Mouse (Mus musculus) lung, embryonic 15.5 days (tissue): ENCODE data around the gene Prrx1. TPM values are rescaled to one million over a fixed set of nuclear protein-coding genes. Genes with fewer than 3 reads are reported as not detected.

Experiments used
- ATAC-seq: fragments of 200-750 bp; cut with Nextera tagmentation; 2 replicates; pipeline ENCODE4 v1.8.0; 2017; ENCODE audit warnings: moderate number of reproducible peaks, borderline replicate concordance; ENCODE audit not compliant: low FRiP score, low TSS enrichment; ENCODE audit errors: extremely low read depth
- H3K27ac ChIP-seq: fragments of 300-500 bp; sonication (generic); 2 replicates; pipeline ENCODE4 v1.5.1; 2015; ENCODE audit warnings: moderate library complexity, mild to moderate bottlenecking, inconsistent platforms
- H3K27me3 ChIP-seq: fragments of 300-500 bp; sonication (generic); 2 replicates; pipeline ENCODE4 v1.6.1; 2015; ENCODE audit warnings: inconsistent platforms
- H3K36me3 ChIP-seq: fragments of 300-500 bp; sonication (generic); 2 replicates; pipeline ENCODE4 v1.6.1; 2015; ENCODE audit warnings: inconsistent platforms
- H3K4me1 ChIP-seq: fragments of 300-500 bp; sonication (generic); 2 replicates; pipeline ENCODE4 v1.6.1; 2015; ENCODE audit warnings: inconsistent platforms
- H3K4me2 ChIP-seq: fragments of 300-500 bp; sonication (generic); 2 replicates; pipeline ENCODE4 v1.6.1; 2015; ENCODE audit warnings: inconsistent platforms, mild to moderate bottlenecking, moderate library complexity
- H3K4me3 ChIP-seq: fragments of 300-500 bp; sonication (generic); 2 replicates; pipeline ENCODE4 v1.5.1; 2015; ENCODE audit warnings: mild to moderate bottlenecking, inconsistent platforms
- H3K9ac ChIP-seq: fragments of 300-500 bp; sonication (generic); 2 replicates; pipeline ENCODE4 v1.6.1; 2015; ENCODE audit warnings: inconsistent platforms
- H3K9me3 ChIP-seq: fragments of 300-500 bp; sonication (generic); 2 replicates; pipeline ENCODE4 v1.6.1; 2016; ENCODE audit warnings: inconsistent platforms
- WGBS: fragments of 180-500 bp; shearing (Covaris S2); methylation state at CpG from one replicate; pipeline ENCODE4 v1.1.7; 2015; 5-methylcytosine and 5-hydroxymethylcytosine counted together
- polyA plus RNA-seq: library from polyadenylated mRNA; unstranded; fragments of >200 nt; fragmentation: Nextera tagmentation; extraction: Ambion mirVana; gene quantifications from 2 replicates; pipeline ENCODE4 v1.2.1, GENCODE M21; 2015

Prrx1 gene
- polyA plus RNA-seq, 1 experiment from 2014 or later = 10.6 TPM

DNA sequence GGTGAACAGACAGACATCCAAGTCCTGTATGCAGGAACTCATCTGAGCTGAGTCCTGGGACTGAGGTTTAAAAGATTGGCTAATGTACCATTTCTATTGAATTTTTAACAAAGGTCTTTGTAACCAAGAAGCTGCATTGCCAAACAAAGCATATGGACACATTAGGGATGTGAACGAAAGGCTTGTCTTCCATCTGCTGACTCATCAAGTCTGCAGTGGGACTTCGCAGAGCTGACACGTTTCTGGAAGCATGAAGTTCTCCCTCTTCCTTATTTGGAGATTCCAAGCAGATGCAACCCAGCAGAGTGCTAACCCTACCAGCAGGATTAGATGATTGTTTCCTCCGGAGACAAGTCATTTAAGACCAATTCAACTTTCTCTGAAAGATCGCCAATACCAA lies 61.2 kb downstream of the Prrx1 start:
- no peak overlapping the region for H3K4me3 ChIP-seq
- H3K4me2 ChIP-seq = no peak overlapping the region
- no peak overlapping the region for H3K9ac ChIP-seq
- H3K4me1 ChIP-seq = no peaks in the 10 kb centered on the region
- no peaks in the 10 kb centered on the region for H3K27me3 ChIP-seq
- H3K9me3 ChIP-seq = no peaks in the 10 kb centered on the region
- no peaks in the 10 kb centered on the region for H3K36me3 ChIP-seq
- no peak for ATAC-seq
- WGBS = 64% methylated on average over 5 of the region's 5 CpGs
- H3K27ac ChIP-seq = no peak overlapping the region

DNA sequence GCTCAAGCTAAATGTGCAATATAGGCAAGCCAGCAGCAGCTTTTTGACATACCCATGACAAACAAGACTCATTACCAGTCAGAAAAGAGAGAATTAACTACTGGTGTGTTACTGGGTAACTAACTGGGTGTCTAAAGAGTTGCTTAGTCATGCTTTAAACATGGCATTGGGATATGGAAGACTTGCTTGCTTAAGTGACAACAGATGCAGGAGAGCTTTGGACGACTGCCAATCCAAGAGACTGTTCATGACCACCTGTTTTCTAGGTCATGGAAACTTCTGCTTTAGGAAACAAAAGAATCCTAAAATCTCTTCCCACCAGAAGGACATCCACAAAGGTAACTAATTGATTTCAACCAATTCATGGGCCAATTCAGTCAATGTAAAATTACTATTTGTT lies 61.7 kb downstream of the Prrx1 start:
- WGBS = 65% methylated on average over 1 of the region's 1 CpGs
- H3K27me3 ChIP-seq = no peaks in the 10 kb centered on the region
- no peaks in the 10 kb centered on the region for H3K4me1 ChIP-seq
- ATAC-seq = no peak
- H3K9ac ChIP-seq = no peak overlapping the region
- H3K9me3 ChIP-seq = no peaks in the 10 kb centered on the region
- no peak overlapping the region for H3K4me3 ChIP-seq
- no peak overlapping the region for H3K4me2 ChIP-seq
- no peak overlapping the region for H3K27ac ChIP-seq
- H3K36me3 ChIP-seq = no peaks in the 10 kb centered on the region

DNA sequence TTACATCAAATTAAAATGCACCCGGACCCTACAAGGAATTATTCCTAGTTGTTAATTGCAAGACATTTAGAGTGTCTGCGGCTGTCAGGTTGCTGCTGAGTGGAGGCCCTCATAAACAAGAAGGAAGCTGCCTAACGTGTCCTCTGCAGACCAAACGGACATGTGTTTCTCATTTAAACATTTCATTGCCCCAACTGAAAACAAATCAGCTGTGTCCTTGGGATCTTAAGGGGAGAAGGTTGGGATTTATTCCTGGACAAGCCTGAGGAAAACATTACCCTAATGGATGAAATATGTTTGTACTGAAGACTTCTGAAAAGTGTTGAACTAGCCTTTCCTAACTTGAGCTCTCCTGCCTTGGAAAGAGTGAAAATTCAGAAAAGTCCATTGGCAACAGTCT lies 74.6 kb downstream of the Prrx1 start:
- no peak overlapping the region for H3K27ac ChIP-seq

DNA sequence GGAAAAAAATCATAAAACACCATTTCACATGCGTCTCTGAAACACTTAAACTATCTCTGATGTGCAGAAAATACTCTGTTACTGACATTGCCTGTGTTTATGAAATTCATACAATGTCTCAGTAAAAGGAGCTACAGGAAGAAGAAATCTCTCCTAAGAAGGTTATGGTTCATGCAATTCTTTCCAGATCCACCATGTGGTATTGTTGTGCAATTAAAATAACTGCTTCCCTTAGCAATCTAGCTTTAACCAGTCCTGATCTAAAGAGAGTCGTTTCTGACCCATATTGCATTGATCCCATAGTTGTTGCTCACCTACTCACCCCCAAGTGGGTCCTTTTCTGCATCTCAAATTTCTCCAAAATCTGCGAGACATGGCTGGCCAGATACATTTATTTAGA lies 82.3 kb downstream of the Prrx1 start:
- 61% methylated on average over 3 of the region's 3 CpGs for WGBS

More for the DNA sequence above, 74.6 kb downstream of the Prrx1 start:
- Histone ChIP-seq H3K4me2 (no peak overlapping the region), H3K27me3 (no peaks in the 10 kb centered on the region), H3K9ac (no peak overlapping the region), H3K36me3 (no peaks in the 10 kb centered on the region), H3K9me3 (no peaks in the 10 kb centered on the region), H3K4me3 (no peak overlapping the region), H3K4me1 (no peaks in the 10 kb centered on the region)
- ATAC-seq = no peak
- WGBS = 70% methylated on average over 4 of the region's 4 CpGs

DNA sequence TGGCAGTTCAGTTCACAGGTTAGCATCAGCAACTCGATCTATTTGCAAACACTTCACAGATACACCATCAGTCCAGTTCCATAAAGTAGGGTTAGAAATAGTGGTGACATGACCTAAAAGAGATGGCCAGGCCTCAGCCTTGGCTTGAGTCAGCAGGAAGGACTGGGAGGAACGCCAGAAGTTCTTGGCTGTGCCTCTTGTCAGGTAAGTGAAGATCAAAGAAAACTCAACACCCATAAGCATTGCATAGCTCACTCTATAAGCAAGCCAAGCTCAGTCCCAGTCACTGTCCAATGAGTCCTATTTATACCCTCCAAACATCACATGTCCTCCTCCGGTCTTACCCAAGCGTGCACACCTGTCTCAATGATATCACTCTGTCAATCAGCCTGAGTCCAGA lies 87.2 kb downstream of the Prrx1 start:
- H3K27me3 ChIP-seq = no peaks in the 10 kb centered on the region
- no peak for ATAC-seq
- WGBS = 75% methylated on average over 4 of the region's 4 CpGs
- no peak overlapping the region for H3K9ac ChIP-seq
- no peaks in the 10 kb centered on the region for H3K4me1 ChIP-seq
- no peak overlapping the region for H3K27ac ChIP-seq
- H3K4me3 ChIP-seq = no peak overlapping the region
- no peak overlapping the region for H3K4me2 ChIP-seq
- no peaks in the 10 kb centered on the region for H3K36me3 ChIP-seq
- H3K9me3 ChIP-seq = no peaks in the 10 kb centered on the region

More for the DNA sequence above, 82.3 kb downstream of the Prrx1 start:
- H3K27ac ChIP-seq = no peak overlapping the region
- no peaks in the 10 kb centered on the region for H3K27me3 ChIP-seq
- H3K9me3 ChIP-seq = no peaks in the 10 kb centered on the region
- ATAC-seq = no peak
- H3K4me2 ChIP-seq = no peak overlapping the region
- H3K9ac ChIP-seq = no peak overlapping the region
- H3K4me3 ChIP-seq = no peak overlapping the region
- H3K4me1 ChIP-seq = no peaks in the 10 kb centered on the region
- H3K36me3 ChIP-seq = no peaks in the 10 kb centered on the region

DNA sequence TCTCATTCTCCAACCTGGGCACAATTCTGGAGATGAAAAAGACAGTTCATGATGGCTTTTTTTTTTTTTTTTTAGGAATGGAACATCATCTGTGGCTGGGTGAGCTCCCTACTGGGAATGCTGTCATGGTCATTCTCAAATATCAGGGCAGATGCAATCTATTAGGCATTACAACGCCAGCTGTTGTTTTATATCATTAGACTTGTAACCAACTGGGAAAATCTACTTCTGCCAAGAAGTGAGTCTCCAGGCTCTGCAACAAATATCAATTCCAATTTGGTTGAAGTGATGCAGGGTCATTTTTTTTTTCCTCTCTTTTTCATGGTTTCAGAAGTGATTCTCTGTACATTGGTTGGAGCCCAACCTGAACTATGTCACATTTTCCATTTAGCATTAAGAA lies 91.7 kb downstream of the Prrx1 start:
- Histone ChIP-seq H3K27me3 (no peaks in the 10 kb centered on the region), H3K9ac (no peak overlapping the region), H3K36me3 (no peaks in the 10 kb centered on the region), H3K4me3 (no peak overlapping the region), H3K27ac (no peak overlapping the region), H3K9me3 (no peaks in the 10 kb centered on the region), H3K4me1 (no peaks in the 10 kb centered on the region), H3K4me2 (no peak overlapping the region)
- WGBS = 76% methylated on average over 1 of the region's 1 CpGs
- no peak for ATAC-seq

DNA sequence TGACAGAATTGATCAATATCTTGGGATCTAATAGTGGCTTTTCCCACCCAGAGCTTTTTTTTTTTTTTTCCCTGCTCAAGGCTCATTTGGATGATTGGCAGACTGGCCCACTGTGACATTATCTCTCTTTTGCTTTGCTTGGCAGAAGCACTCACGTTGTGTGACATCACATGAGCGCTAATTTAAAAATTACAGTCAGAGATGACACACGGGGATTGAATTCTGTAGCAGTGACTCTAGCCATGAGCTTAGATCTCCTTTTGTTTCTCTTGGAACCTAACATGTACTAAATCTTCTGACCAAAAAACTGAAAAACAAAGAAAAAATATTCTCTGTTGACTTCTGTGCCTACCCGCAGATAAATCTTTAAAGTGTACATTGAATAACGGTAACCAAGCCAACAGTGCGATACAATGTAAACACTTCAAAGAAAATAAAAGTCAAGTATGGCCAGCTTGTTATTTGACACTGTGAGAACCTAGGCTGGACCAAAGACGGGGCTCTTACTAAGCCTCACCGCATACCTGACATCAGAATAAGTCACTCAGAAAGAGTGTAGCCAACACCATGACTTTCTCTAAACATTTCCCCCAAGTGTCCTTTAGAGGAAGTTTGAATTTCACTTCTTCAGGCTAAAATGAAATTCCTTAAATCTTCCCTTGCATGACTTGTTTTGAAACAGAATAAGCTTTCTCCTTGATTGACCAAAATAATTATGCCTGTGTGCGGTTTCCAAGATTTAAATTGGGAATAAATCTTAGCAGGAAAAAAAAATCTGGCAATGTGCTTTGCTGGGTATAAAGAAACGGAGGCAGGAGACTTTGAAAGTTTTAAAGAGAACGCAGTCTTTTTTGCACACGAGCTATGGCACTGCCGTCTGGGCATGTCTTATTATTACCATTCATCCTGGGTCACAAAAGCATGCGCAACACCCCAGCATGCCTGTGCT lies 104.3 kb downstream of the Prrx1 start:
- Histone ChIP-seq H3K4me3 (no peak overlapping the region), H3K9me3 (no peaks in the 10 kb centered on the region), H3K27ac (no peak overlapping the region), H3K36me3 (no peaks in the 10 kb centered on the region), H3K9ac (no peak overlapping the region), H3K27me3 (no peaks in the 10 kb centered on the region), H3K4me2 (no peak overlapping the region), H3K4me1 (no peaks in the 10 kb centered on the region)
- no peak for ATAC-seq
- whole genome bisulfite sequencing = 51% methylated on average over 14 of the region's 14 CpGs

DNA sequence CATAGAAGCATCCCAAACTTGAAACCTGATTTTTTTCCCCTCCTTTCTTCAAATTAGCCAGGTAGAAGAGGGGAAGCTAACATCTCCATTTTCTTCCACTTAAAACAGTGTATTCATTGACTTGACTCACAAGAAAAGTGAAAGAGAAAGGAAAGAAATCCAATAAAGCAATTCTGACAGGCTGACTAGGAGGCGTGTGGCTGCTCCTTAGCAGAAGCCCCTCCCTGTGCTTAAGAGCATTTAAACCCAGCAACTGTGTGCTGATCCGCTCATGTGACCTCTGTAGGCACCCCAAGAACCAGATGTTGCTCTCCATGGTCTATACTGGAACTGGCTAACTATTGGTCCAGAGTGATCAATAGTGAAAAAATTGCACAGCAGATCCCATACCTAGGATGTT lies 114.7 kb downstream of the Prrx1 start:
- Histone ChIP-seq H3K9me3 (no peaks in the 10 kb centered on the region), H3K4me3 (no peak overlapping the region), H3K27ac (no peak overlapping the region), H3K27me3 (no peaks in the 10 kb centered on the region), H3K4me1 (no peaks in the 10 kb centered on the region), H3K9ac (no peak overlapping the region), H3K36me3 (no peaks in the 10 kb centered on the region), H3K4me2 (no peak overlapping the region)
- ATAC-seq = no peak
- 78% methylated on average over 2 of the region's 2 CpGs for WGBS

DNA sequence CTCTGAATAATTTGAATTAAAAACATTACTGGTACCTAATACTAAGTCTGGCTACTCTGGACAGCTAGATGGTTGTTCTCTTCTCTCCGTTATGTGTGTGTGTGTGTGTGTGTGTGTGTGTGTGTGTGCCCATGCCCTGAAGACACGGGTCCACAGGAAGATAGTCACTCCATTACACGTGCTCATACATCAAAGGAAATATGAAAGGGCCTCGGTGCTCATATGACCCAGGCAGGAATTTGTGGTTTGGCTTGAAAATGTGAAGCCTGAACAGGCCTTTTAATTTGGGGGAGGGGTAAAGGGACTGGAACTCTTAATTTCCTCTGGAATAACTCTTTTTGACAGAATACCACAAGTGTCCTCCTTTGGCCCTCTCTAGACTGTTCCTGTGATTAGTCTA lies 115.5 kb downstream of the Prrx1 start:
- Histone ChIP-seq H3K27me3 (no peaks in the 10 kb centered on the region), H3K4me2 (no peak overlapping the region), H3K36me3 (no peaks in the 10 kb centered on the region), H3K9me3 (no peaks in the 10 kb centered on the region), H3K4me1 (no peaks in the 10 kb centered on the region), H3K27ac (no peak overlapping the region), H3K9ac (no peak overlapping the region), H3K4me3 (no peak overlapping the region)
- no peak for ATAC-seq
- 55% methylated on average over 4 of the region's 4 CpGs for WGBS

Other genes with a start within 250 kb of the Prrx1 start
- not detected in 2 replicates for gene Mroh9, start 228.0 kb downstream of the Prrx1 start, polyA plus RNA-seq
- gene Gorab, start 90.0 kb upstream of the Prrx1 start, polyA plus RNA-seq = 21.6 and 22.7 TPM in 2 replicates